Mouse (Mus musculus) kidney, embryonic 14.5 days (tissue): ENCODE results near the gene Tmbim7. TPM values are rescaled to one million over a fixed set of nuclear protein-coding genes. Genes with fewer than 3 reads are reported as not detected.

Source experiments
- ATAC-seq: fragments of 200-750 bp; cut with Nextera tagmentation; 2 replicates; pipeline ENCODE4 v1.8.0; 2017; ENCODE audit warnings: moderate number of reproducible peaks, mild to moderate bottlenecking, moderate TSS enrichment, moderate library complexity; ENCODE audit not compliant: low FRiP score, low TSS enrichment
- H3K27ac ChIP-seq: fragments of 300-500 bp; sonication (generic); 2 replicates; pipeline ENCODE4 v1.5.1; 2014; ENCODE audit warnings: low read depth, mild to moderate bottlenecking, low read length, moderate library complexity, mixed read lengths
- H3K27me3 ChIP-seq: fragments of 300-500 bp; sonication (generic); 2 replicates; pipeline ENCODE4 v1.6.1; 2014; ENCODE audit warnings: mild to moderate bottlenecking, low read length; ENCODE audit not compliant: control insufficient read depth, insufficient read depth
- H3K36me3 ChIP-seq: fragments of 300-500 bp; sonication (generic); 2 replicates; pipeline ENCODE4 v1.6.1; 2014; ENCODE audit warnings: low read length, mixed read lengths; ENCODE audit not compliant: control insufficient read depth, insufficient read depth
- H3K4me1 ChIP-seq: fragments of 300-500 bp; sonication (generic); 2 replicates; pipeline ENCODE4 v1.6.1; 2014; ENCODE audit warnings: low read length, mixed read lengths; ENCODE audit not compliant: control insufficient read depth, insufficient read depth
- H3K4me2 ChIP-seq: fragments of 300-500 bp; sonication (generic); replicated peaks from 2 replicates; pipeline ENCODE4 v1.6.1; 2014; ENCODE audit warnings: low read depth, mild to moderate bottlenecking, low read length
- H3K4me3 ChIP-seq: fragments of 300-500 bp; sonication (generic); 2 replicates; pipeline ENCODE4 v1.5.1; 2014; ENCODE audit warnings: mild to moderate bottlenecking, low read length
- H3K9ac ChIP-seq: fragments of 300-500 bp; sonication (generic); 2 replicates; pipeline ENCODE4 v1.6.1; 2014; ENCODE audit warnings: low read depth, mild to moderate bottlenecking, low read length, moderate library complexity
- H3K9me3 ChIP-seq: fragments of 300-500 bp; sonication (generic); 2 replicates; pipeline ENCODE4 v1.6.1; 2016; ENCODE audit warnings: low read length; ENCODE audit not compliant: control insufficient read depth
- WGBS: fragments of 180-500 bp; shearing (Covaris S2); extraction: QIAGEN DNeasy Blood & Tissue Kit; methylation state at CpG from one replicate; pipeline ENCODE4 v1.1.7; 2014; 5-methylcytosine and 5-hydroxymethylcytosine counted together
- microRNA-seq: library from miRNA; unstranded; fragments of <30 nt; microRNA quantifications from one replicate; pipeline ENCODE4, GENCODE M21; 2016
- polyA plus RNA-seq: library from polyadenylated mRNA; unstranded; fragments of >200 nt; fragmentation: Nextera tagmentation; extraction: Ambion mirVana; gene quantifications from 2 replicates; pipeline ENCODE4 v1.2.1, GENCODE M21; 2014

Tmbim7 gene
- polyA plus RNA-seq, 1 experiment from 2014 or later = not detected

GRCm38 (mm10) chr5:3728820-3729219 is 77.8 kb downstream of the Tmbim7 start:
- H3K4me1 ChIP-seq = no peaks in the 10 kb centered on the region
- no peak for ATAC-seq
- no peak overlapping the region for H3K9ac ChIP-seq
- no peaks in the 10 kb centered on the region for H3K27me3 ChIP-seq
- H3K27ac ChIP-seq = no peak overlapping the region
- H3K9me3 ChIP-seq = no peaks in the 10 kb centered on the region
- H3K4me3 ChIP-seq = no peak overlapping the region
- WGBS = 77% methylated on average over 5 of the region's 5 CpGs
- H3K36me3 ChIP-seq = peaks cover 8% of the 10 kb centered on the region; the same call in 1 of the 2 replicates
- no peak overlapping the region for H3K4me2 ChIP-seq

Small RNAs within 50 kb of the gene (microRNA-seq; reads per million reads assigned to microRNA genes)
- gene Gm22926 (not detected), gene Gm26238 (not detected)

Other genes with a start within 250 kb of the Tmbim7 start
- gene Fam133b, start 107.3 kb upstream of the Tmbim7 start, polyA plus RNA-seq = 38.9 and 42.6 TPM in 2 replicates
- gene 1700109H08Rik, start 79.6 kb upstream of the Tmbim7 start, polyA plus RNA-seq = 2.8 and 4.1 TPM in 2 replicates
- gene Pex1, start 55.1 kb upstream of the Tmbim7 start, polyA plus RNA-seq = 14.3 and 18.3 TPM in 2 replicates
- gene Rbm48, start 54.6 kb upstream of the Tmbim7 start, polyA plus RNA-seq = 14.9 and 16.2 TPM in 2 replicates
- gene Gatad1, start 6.0 kb downstream of the Tmbim7 start, polyA plus RNA-seq = 81.2 and 82.7 TPM in 2 replicates
- gene Ankib1, start 151.7 kb downstream of the Tmbim7 start, polyA plus RNA-seq = 8.8 and 15.6 TPM in 2 replicates
- 39.6 and 50.3 TPM in 2 replicates for gene Krit1, start 152.0 kb downstream of the Tmbim7 start, polyA plus RNA-seq
- gene Lrrd1, start 194.0 kb downstream of the Tmbim7 start, polyA plus RNA-seq = 0.11 TPM in 1 of 2 replicates, not detected in the other
- 8.4 and 9.3 TPM in 2 replicates for gene Mterf1a, start 242.8 kb downstream of the Tmbim7 start, polyA plus RNA-seq